Mouse (Mus musculus) intestine, embryonic 16.5 days (tissue): ENCODE results near the gene Necap1. TPM values are rescaled to one million over a fixed set of nuclear protein-coding genes. Genes with fewer than 3 reads are reported as not detected.
A peak's percentile ranks its signal among the peaks of the same experiment; 100 is the strongest.

Experiments
- ATAC-seq: fragments of 200-750 bp; cut with Nextera tagmentation; 2 replicates; pipeline ENCODE4 v1.8.0; 2017; ENCODE audit warnings: moderate TSS enrichment, moderate library complexity
- H3K27ac ChIP-seq: fragments of 300-500 bp; sonication (generic); 2 replicates; pipeline ENCODE4 v1.5.1; 2014; ENCODE audit warnings: mild to moderate bottlenecking, low read length
- H3K27me3 ChIP-seq: fragments of 300-500 bp; sonication (generic); replicated peaks from 2 replicates; pipeline ENCODE4 v1.6.1; 2014; ENCODE audit warnings: low read length, control low read depth, mixed read lengths; ENCODE audit not compliant: control insufficient read depth, insufficient read depth
- H3K36me3 ChIP-seq: fragments of 300-500 bp; sonication (generic); 2 replicates; pipeline ENCODE4 v1.6.1; 2014; ENCODE audit warnings: low read length, control low read depth; ENCODE audit not compliant: control insufficient read depth, insufficient read depth
- H3K4me1 ChIP-seq: fragments of 300-500 bp; sonication (generic); 2 replicates; pipeline ENCODE4 v1.6.1; 2014; ENCODE audit warnings: low read length, control low read depth, mixed read lengths; ENCODE audit not compliant: control insufficient read depth, insufficient read depth
- H3K4me2 ChIP-seq: fragments of 300-500 bp; sonication (generic); 2 replicates; pipeline ENCODE4 v1.6.1; 2014; ENCODE audit warnings: low read depth, low read length, control low read depth
- H3K4me3 ChIP-seq: fragments of 300-500 bp; sonication (generic); 2 replicates; pipeline ENCODE4 v1.5.1; 2014; ENCODE audit warnings: mild to moderate bottlenecking, low read length
- H3K9ac ChIP-seq: fragments of 300-500 bp; sonication (generic); 2 replicates; pipeline ENCODE4 v1.6.1; 2014; ENCODE audit warnings: low read depth, low read length
- H3K9me3 ChIP-seq: fragments of 300-500 bp; sonication (generic); 2 replicates; pipeline ENCODE4 v1.6.1; 2016; ENCODE audit warnings: low read length, control low read depth; ENCODE audit not compliant: control insufficient read depth
- WGBS: fragments of 180-500 bp; shearing (Covaris S2); extraction: QIAGEN DNeasy Blood & Tissue Kit; methylation state at CpG from one replicate; pipeline ENCODE4 v1.1.7; 2014; 5-methylcytosine and 5-hydroxymethylcytosine counted together
- polyA plus RNA-seq: library from polyadenylated mRNA; unstranded; fragments of >200 nt; fragmentation: Nextera tagmentation; extraction: Ambion mirVana; gene quantifications from 2 replicates; pipeline ENCODE4 v1.2.1, GENCODE M21; 2015

Gene Necap1
- polyA plus RNA-seq = 60.6 and 60.8 TPM in 2 replicates

DNA sequence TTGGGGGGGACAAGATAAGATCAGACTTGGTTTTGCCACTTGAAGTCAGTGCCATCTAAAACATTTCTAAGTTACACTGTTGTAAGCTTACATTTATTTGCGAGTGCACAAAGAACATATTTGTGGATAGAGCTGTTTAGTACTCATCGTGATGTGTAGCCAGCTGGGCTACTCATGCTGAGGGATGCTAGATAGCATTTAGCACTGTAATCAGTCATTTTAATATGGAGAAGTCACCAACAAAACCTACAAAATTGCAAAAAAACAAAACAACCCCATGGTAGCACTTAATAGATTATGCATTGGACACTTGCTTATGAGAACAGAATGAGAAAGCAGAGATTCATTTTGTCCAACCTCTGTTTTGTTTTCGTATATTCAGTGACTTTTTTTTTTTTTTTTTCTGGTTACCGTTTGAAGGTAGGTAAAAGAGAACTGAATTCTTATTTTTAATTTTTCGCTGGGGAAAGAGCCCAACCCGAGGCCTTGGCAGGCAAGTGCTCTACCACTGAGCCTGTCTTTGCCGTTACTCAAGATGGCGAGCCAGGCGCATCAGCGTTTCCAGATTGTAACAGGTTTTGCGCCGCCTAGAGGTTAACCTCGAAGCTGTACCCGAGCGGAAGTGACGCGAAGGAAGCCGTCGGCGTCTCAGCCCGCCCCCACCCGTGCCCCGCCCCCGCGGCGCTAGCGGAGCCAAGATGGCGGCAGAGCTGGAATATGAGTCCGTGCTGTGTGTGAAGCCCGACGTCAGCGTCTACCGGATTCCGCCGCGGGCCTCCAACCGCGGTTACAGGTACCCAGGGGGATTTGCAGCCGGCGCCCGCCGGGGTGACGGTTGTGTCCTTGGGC, at the start of gene Necap1:
Necap1 (plus strand) TSS at position 604 of the 849 bp plus-strand sequence.
- Histone ChIP-seq H3K4me1 (peaks cover 9% of the 10 kb centered on the region), H3K4me3 (peak within 1 kb of the TSS; percentile 90), H3K27me3 (no peaks in the 10 kb centered on the region), H3K9ac (peak within 1 kb of the TSS; percentile 95), H3K36me3 (0 out of 2 replicates have a peak, but pooled peaks cover 3% of the 10 kb centered on the region), H3K9me3 (no peaks in the 10 kb centered on the region), H3K27ac (peak within 1 kb of the TSS; percentile 87), H3K4me2 (peak within 1 kb of the TSS; percentile 65)
- peak; percentile 98 for ATAC-seq
- WGBS = 7% methylated on average over 43 of the region's 43 CpGs

DNA sequence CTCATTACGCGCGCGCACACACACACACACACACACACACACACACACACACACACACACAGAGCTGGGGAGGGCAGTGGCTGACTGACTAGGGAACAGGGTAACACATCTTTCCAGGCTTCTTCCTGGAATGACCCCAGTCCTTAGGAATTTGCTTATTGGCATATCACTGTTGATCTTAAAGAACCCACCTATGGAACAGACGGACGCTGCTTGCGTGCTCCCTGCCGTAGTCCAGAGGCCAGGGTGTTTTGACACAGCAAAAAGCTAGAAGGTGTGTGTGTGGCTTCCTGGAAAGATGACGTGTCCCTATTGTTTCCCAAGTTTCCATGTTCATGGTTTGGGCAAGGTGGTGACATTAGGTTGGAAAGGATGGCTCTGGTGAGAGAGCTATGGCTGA, 49.1 kb upstream of the Necap1 start:
- WGBS = 88% methylated on average over 9 of the region's 9 CpGs
- H3K4me3 ChIP-seq = no peak overlapping the region
- H3K9ac ChIP-seq = no peak overlapping the region; the same call in 1 of the 2 replicates
- H3K27me3 ChIP-seq = no peaks in the 10 kb centered on the region
- no peak for ATAC-seq
- H3K36me3 ChIP-seq = no peaks in the 10 kb centered on the region
- no peak overlapping the region for H3K27ac ChIP-seq
- no peaks in the 10 kb centered on the region for H3K9me3 ChIP-seq
- peaks cover 38% of the 10 kb centered on the region for H3K4me1 ChIP-seq
- H3K4me2 ChIP-seq = no peak overlapping the region

DNA sequence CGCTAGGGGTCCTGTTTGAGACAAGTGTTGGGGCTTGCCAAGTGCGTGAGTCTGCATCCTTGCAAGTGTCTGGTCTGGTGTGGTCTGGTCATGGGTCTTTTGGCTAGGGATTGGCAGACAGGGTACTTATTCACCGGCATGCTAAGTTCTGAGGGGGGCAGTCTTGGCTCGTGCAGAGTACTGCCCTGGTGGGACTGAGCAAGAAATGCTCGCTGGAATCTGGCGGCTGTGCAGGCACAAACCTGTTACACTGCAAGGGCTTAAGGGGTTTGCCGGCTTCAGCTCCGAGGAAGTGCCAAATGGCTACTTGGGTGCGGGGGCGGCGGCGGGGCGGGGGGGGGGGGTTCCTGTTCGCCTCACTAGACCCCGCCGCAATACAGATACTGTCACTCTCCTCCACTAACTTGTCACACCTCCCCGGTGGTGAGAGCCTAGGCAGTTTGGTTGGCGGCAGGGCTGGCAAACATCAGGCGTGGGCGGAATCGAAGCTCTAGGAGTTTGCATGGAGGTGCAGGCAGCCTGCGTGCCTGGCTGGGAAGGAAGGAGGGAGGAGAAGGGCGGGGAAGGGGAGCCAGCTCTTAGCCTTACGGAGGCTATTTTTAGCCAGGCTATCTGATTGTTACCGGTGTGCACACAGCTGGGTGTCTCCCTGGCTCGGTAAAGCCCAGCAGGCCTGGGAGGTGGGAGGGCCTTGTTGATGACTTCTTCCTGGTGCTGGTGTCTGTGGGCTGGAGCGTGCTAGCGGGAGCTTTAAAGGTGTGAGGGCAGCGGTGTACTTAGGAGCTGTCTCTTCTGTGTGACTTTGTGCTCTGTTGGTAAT, 48.1 kb upstream of the Necap1 start:
- peak overlapping the region; percentile 51 for H3K4me3 ChIP-seq
- H3K4me2 ChIP-seq = peak overlapping the region; percentile 90
- peaks cover 31% of the 10 kb centered on the region for H3K4me1 ChIP-seq
- peak overlapping the region; percentile 65 for H3K27ac ChIP-seq
- no peaks in the 10 kb centered on the region for H3K9me3 ChIP-seq
- H3K9ac ChIP-seq = peak overlapping the region; percentile 73
- no peaks in the 10 kb centered on the region for H3K27me3 ChIP-seq
- no peaks in the 10 kb centered on the region for H3K36me3 ChIP-seq
- WGBS = 3% methylated on average over 29 of the region's 29 CpGs
- ATAC-seq = peak; percentile 95

DNA sequence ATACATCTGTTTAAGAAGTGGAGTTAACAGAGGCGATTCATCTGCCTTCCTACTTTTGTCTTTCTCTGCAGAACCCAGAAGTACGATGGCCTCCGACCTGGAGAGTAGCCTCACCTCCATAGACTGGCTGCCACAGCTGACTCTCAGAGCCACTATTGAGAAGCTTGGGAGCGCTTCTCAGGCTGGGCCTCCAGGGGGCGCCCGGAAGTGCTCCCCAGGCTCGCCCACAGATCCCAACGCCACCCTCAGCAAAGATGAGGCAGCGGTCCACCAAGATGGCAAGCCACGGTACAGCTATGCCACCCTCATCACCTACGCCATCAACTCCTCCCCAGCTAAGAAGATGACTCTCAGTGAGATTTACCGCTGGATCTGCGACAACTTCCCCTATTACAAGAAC, 46.2 kb upstream of the Necap1 start:
- no peak overlapping the region for H3K27ac ChIP-seq
- no peaks in the 10 kb centered on the region for H3K27me3 ChIP-seq
- H3K4me3 ChIP-seq = no peak overlapping the region
- H3K9me3 ChIP-seq = no peaks in the 10 kb centered on the region
- no peak overlapping the region for H3K9ac ChIP-seq
- ATAC-seq = no peak
- 50% methylated on average over 13 of the region's 13 CpGs for WGBS
- peaks cover 21% of the 10 kb centered on the region for H3K4me1 ChIP-seq
- 0 out of 2 replicates have a peak, but pooled peaks cover 1% of the 10 kb centered on the region for H3K36me3 ChIP-seq
- no peak overlapping the region for H3K4me2 ChIP-seq

DNA sequence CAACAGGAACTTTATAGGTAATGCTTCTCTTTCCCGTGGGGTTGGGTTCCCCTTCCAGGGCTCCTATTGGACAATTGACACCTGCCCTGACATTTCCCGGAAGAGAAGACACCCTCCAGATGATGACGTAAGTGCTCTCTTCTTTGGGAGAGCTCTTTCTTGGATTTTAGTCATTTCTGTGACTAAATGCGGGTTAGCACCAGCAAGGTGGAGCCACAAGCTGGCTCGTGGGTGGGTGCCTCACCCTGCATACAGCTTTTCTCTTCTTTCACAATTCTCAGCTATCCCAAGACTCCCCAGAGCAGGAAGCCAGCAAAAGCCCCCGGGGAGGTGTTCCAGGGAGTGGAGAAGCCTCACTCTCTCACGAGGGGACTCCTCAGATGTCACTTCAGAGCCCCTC, 41.4 kb upstream of the Necap1 start:
- no peak overlapping the region for H3K27ac ChIP-seq
- no peak overlapping the region for H3K4me3 ChIP-seq
- no peaks in the 10 kb centered on the region for H3K4me1 ChIP-seq
- no peaks in the 10 kb centered on the region for H3K27me3 ChIP-seq
- no peak overlapping the region for H3K9ac ChIP-seq
- 86% methylated on average over 7 of the region's 7 CpGs for WGBS
- no peak for ATAC-seq
- H3K9me3 ChIP-seq = no peaks in the 10 kb centered on the region
- H3K4me2 ChIP-seq = no peak overlapping the region
- H3K36me3 ChIP-seq = peaks cover 25% of the 10 kb centered on the region

DNA sequence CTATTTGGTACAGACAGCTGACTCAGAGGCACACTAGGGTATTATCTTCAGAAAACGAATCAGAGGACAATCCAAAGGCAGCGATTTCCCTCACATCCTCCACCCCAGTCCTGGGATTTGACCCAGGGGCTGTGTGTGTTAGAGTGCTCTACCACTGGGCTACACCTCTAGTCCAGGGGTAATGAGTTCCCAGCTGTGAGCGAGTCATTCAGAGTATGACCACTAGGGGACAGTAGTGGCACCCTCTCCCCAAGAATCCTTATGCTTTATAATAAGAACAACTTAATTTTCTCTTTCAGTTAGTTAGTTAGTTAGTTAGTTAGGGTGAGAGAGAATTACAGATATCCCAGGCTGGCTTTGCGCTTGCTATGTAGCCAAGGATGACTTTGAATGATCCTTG, 39.9 kb upstream of the Necap1 start:
- no peak overlapping the region for H3K4me3 ChIP-seq

DNA sequence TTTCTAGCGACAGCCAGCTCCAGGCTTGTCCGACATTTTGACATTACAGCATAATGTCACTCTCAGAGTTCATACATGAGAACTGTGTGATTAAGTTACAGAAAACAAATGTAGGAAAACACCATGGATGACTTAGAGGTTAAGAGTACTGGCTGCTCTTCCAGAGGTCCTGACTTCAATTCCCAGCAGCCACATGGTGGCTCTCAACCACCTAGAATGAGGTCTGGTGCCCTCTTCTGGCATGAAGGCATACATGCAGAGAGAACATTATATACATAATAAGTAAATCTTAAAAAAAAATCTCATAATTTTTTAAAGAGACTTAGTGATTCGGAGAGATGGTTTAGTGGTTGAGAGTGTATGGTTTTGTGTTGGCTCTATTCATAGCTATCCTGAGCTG, 37.3 kb upstream of the Necap1 start:
- no peak for ATAC-seq
- no peak overlapping the region for H3K9ac ChIP-seq
- no peaks in the 10 kb centered on the region for H3K9me3 ChIP-seq
- no peak overlapping the region for H3K27ac ChIP-seq
- 97% methylated on average over 3 of the region's 3 CpGs for WGBS
- no peaks in the 10 kb centered on the region for H3K4me1 ChIP-seq
- H3K27me3 ChIP-seq = no peaks in the 10 kb centered on the region
- peaks cover 34% of the 10 kb centered on the region for H3K36me3 ChIP-seq
- H3K4me2 ChIP-seq = no peak overlapping the region
- no peak overlapping the region for H3K4me3 ChIP-seq

More for the DNA sequence above, 39.9 kb upstream of the Necap1 start:
- 64% methylated on average over 4 of the region's 4 CpGs for WGBS
- Histone ChIP-seq H3K36me3 (peaks cover 30% of the 10 kb centered on the region), H3K27ac (no peak overlapping the region), H3K27me3 (no peaks in the 10 kb centered on the region), H3K4me1 (no peaks in the 10 kb centered on the region), H3K9ac (no peak overlapping the region), H3K4me2 (no peak overlapping the region), H3K9me3 (no peaks in the 10 kb centered on the region)
- ATAC-seq = no peak

DNA sequence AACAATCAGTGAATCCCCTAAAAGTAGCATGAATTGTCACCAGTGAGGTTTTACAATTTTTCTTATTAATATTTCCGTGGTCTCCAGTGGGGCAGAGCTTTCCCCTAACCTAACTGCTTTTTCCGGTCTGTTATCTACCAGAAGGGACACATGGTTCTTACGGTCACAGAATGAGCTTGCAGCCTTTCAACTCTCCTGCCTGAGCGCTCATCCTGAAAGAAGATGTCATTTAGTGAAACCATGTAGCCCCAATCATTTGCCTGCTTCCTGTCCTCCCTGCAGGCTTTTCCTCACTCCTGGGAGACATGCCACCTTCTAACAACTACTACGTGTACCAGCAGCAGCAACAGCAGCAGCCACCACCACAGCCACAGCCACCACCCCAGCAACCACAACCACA, 36.7 kb upstream of the Necap1 start:
- Histone ChIP-seq H3K36me3 (peaks cover 34% of the 10 kb centered on the region), H3K4me1 (no peaks in the 10 kb centered on the region), H3K4me2 (no peak overlapping the region), H3K9me3 (no peaks in the 10 kb centered on the region), H3K27ac (no peak overlapping the region), H3K4me3 (no peak overlapping the region), H3K27me3 (no peaks in the 10 kb centered on the region), H3K9ac (no peak overlapping the region)
- WGBS = 94% methylated on average over 5 of the region's 5 CpGs
- no peak for ATAC-seq

DNA sequence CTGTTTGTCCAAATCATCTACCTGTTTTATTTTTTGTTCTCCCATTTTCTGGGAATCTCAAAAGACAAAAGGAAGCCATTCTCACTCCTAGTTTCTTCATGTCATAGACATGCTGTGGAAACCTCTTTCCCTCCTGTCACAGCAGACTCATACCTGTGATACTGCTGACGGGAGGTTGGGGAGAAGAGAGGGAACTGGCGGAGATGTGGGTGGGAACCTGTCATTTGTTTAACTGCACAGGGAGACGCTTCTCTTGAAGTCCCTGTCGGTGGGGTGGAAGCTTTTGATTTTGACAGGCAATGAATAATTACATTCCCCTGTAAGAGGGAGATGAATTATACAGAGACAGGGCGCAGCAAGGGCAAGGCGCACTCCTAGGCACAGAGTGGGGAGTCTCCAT, 30.5 kb upstream of the Necap1 start:
- no peak for ATAC-seq
- Histone ChIP-seq H3K27ac (no peak overlapping the region), H3K9me3 (no peaks in the 10 kb centered on the region), H3K4me2 (no peak overlapping the region), H3K4me1 (no peaks in the 10 kb centered on the region), H3K9ac (no peak overlapping the region), H3K4me3 (no peak overlapping the region), H3K36me3 (peaks cover 10% of the 10 kb centered on the region; the same call in 1 of the 2 replicates), H3K27me3 (no peaks in the 10 kb centered on the region)
- 66% methylated on average over 6 of the region's 6 CpGs for WGBS
